Mouse (Mus musculus): ENCODE data around the gene Cox14. TPM values are rescaled to one million over a fixed set of nuclear protein-coding genes. Genes with fewer than 3 reads are reported as not detected.
A peak's percentile ranks its signal among the peaks of the same experiment; 100 is the strongest.
"Not testable (repeated sequence)": the region's sequence is repeated elsewhere in the genome, so short reads cannot be mapped to it uniquely, and the experiment has no call there.

Gene Cox14
- polyA plus RNA-seq, 1 experiment from 2014 or later: 164 TPM

DNA sequence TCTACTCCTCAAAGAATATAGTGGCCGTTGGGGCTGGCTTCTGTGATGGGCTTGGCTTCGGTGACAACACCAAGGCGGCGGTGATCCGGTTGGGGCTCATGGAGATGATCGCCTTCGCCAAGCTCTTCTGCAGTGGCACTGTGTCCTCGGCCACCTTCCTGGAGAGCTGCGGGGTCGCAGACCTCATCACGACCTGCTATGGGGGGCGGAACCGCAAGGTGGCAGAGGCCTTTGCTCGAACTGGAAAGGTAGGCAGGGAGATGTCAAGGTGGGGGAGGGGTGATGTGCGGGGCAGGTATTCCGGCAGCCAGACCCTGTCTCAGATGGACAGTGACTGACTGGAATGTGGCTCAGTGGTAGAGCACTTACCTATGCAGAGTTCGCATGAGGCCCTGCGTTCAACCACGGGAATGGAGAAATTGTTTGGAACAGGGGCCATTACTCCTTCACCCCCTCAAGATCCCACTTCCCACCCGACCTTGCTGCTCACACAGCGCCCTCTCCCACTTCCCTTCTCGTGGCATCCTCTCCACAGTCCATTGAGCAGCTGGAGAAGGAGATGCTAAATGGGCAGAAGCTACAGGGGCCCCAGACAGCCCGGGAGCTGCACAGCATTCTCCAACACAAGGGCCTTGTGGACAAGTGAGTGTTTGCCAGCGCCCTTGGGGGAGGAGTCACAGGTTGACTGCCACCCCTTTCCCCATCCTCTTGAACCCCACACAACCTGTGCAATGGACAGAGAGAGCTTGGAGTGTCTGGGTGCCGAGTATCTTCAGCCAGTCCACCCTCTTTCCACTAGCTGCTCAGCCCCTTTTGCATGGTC, 3.3 kb upstream of the Cox14 start:
- Histone ChIP-seq H3K9me3 (no peaks in the 10 kb centered on the region), H3K4me1 (peaks cover 50% of the 10 kb centered on the region), H3K27ac (0 out of 2 replicates have a peak overlapping the region, but pooled peaks have one; percentile 19), H3K4me3 (no peak overlapping the region), H3K27me3 (ENCODE audit: insufficient read depth, poor library complexity, severe bottlenecking) (0 out of 2 replicates have a peak, but pooled peaks cover 7% of the 10 kb centered on the region), H3K36me3 (peaks cover 39% of the 10 kb centered on the region)
- DNase-seq (ENCODE audit: low spot score): no peak
- 77% methylated on average over 25 of the region's 25 CpGs for WGBS

DNA sequence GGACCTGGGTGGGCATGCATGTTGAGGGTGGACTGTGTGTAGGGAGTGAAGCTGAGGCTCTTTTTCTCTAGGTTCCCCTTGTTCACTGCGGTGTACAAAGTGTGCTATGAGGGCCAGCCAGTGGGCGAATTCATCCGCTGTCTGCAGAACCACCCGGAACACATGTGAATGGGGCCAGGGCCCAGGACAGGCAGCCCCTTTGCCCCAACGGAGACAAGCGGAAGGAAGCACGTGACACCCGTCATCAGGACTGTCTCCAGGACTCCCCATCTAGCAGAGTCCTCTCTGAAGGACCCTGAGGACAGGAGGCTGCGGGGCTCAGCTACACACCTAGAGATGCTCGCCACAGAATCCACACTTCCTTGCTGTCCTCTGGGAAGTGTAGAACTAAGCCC, 2.3 kb upstream of the Cox14 start:
- no peaks in the 10 kb centered on the region for H3K9me3 ChIP-seq
- no peaks in the 10 kb centered on the region for H3K27me3 ChIP-seq (ENCODE audit: insufficient read depth, poor library complexity, severe bottlenecking)
- no peak for DNase-seq (ENCODE audit: low spot score)
- peak overlapping the region; percentile 97 for H3K27ac ChIP-seq
- H3K4me1 ChIP-seq: peaks cover 43% of the 10 kb centered on the region
- peak overlapping the region; percentile 91 for H3K4me3 ChIP-seq
- 47% methylated on average over 10 of the region's 10 CpGs for WGBS
- H3K36me3 ChIP-seq: peaks cover 41% of the 10 kb centered on the region

DNA sequence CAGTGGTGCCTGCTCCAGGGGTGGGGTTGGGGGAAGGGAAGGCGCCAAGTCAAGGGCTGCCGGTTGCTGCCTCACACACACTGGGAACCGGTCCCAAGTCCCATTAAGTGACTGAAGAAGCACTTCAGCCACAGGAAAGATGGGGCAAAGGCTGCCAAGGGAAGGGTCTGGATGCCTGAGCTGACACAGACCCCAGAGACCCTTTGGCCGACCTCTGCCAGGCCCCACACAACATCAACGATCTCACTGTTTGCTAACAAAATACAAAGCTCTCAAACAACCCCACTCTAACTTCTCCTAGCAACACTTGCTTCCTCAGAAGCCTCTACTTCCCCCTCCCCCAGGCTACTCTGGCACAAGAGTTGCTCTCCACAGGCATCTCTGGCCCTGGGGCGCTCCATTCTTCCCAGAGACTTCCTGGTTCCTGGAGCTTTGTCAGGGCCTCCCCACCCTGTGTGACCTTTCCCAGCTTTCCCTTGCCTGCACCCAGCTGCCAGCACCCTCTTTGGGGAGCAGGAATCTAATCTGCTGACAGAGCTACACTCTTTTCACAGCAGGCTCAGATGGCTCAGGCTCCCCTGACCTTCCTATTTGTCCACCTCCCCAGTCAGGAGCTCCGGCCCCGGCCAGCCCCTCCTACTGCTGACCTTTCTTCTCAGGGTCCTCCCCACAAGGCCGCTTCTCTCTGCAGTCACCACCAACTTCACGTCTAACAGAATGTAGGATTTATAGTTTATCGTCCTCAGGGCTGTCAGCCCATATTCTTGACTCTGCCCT, 1.7 kb upstream of the Cox14 start:
- 14% methylated on average over 11 of the region's 11 CpGs for WGBS
- DNase-seq (ENCODE audit: low spot score): no peak
- H3K4me3 ChIP-seq: peak overlapping the region; percentile 91
- H3K27me3 ChIP-seq (ENCODE audit: insufficient read depth, poor library complexity, severe bottlenecking): no peaks in the 10 kb centered on the region
- peaks cover 43% of the 10 kb centered on the region for H3K4me1 ChIP-seq
- peaks cover 41% of the 10 kb centered on the region for H3K36me3 ChIP-seq
- H3K27ac ChIP-seq: peak overlapping the region; percentile 97
- H3K9me3 ChIP-seq: no peaks in the 10 kb centered on the region

DNA sequence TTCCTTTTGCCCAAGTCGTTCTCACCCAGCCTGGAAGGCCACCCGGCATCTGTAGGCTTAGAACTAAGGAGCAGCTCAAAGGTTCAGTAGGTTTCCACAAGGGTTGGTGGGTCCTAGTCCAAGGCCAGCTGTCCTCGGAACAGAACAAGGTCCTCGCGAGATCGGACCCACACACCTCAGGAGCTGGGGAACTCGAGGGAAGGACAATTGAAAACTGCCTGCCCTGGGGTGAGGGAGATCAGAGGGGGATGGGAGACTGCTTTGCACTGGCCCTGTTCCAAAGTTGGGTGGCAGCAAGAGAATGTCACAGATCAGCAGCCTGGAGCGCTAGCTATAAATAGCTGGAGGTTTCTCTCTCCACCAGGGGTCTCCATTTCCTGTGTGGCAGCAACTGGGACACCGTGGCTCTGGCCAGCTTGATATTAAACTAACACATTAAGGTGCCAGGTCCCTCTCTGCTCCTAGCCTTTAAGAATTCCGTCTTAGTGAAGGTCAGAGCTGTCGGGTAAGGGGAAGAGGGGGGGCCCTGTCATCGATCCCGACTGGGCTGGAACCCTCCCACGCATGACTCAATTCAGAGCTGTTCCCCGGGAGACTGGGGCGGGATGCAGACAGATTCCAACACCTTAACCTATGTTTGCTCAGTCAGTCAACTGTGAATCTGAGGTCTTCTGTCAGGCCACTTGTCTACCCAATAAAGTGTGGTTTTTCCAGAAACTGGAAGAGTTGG, 961 bp upstream of the Cox14 start:
- Histone ChIP-seq H3K4me3 (peak overlapping the region; percentile 91), H3K27me3 (ENCODE audit: insufficient read depth, poor library complexity, severe bottlenecking) (no peaks in the 10 kb centered on the region), H3K27ac (peak overlapping the region; percentile 97), H3K4me1 (peaks cover 43% of the 10 kb centered on the region), H3K36me3 (peaks cover 43% of the 10 kb centered on the region), H3K9me3 (no peaks in the 10 kb centered on the region)
- peak; percentile 92 for DNase-seq (ENCODE audit: low spot score)
- WGBS: 7% methylated on average over 16 of the region's 16 CpGs

DNA sequence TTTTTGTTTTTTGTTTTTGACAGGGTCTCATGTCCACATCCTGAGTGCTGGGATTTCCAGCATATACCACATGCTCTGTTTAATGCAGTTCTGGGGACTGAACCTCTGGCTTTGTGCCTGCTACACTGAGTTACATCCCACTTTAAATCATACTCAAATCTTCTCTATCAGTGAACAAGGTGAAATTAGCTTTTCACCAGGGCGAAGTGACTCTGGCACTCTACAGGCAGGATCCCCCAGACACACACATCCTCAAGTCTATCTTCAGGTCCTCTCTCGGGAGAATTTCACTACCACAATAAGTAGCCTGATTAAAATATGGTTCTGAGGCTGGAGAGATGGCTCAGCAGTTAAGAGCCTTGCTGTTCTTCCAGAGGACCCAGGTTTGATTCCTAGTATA, 1.1 kb downstream of the Cox14 start:
- Histone ChIP-seq H3K9me3 (no peaks in the 10 kb centered on the region), H3K4me1 (peaks cover 43% of the 10 kb centered on the region), H3K27ac (peak overlapping the region; percentile 97; the same call in 1 of the 2 replicates), H3K4me3 (peak overlapping the region; percentile 91), H3K27me3 (ENCODE audit: insufficient read depth, poor library complexity, severe bottlenecking) (no peaks in the 10 kb centered on the region), H3K36me3 (peaks cover 32% of the 10 kb centered on the region)
- DNase-seq (ENCODE audit: low spot score): no peak
- WGBS: 64% methylated on average over 2 of the region's 2 CpGs

DNA sequence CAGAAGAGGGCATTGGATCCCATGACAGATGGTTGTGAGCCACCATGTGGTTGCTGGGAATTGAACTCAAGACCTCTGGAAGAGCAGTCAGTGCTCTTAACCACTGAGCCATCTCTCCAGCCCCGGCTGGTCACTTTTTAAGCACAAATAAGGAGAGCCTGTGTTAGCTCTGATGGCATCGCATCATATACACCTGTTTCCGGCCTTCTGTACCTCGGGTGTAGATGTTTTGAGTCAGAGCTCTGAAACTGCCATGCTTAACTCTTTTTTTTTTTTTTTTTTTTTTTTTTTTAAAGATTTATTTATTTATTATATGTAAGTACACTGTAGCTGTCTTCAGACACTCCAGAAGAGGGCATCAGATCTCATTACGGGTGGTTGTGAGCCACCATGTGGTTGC, 1.6 kb downstream of the Cox14 start:
- Histone ChIP-seq H3K36me3 (peaks cover 37% of the 10 kb centered on the region), H3K4me1 (peaks cover 39% of the 10 kb centered on the region)
- DNase-seq (ENCODE audit: low spot score); H3K27ac ChIP-seq; H3K9me3 ChIP-seq; H3K27me3 ChIP-seq (ENCODE audit: insufficient read depth, poor library complexity, severe bottlenecking); H3K4me3 ChIP-seq: not testable (repeated sequence)
- WGBS: 94% methylated on average over 5 of the region's 5 CpGs

DNA sequence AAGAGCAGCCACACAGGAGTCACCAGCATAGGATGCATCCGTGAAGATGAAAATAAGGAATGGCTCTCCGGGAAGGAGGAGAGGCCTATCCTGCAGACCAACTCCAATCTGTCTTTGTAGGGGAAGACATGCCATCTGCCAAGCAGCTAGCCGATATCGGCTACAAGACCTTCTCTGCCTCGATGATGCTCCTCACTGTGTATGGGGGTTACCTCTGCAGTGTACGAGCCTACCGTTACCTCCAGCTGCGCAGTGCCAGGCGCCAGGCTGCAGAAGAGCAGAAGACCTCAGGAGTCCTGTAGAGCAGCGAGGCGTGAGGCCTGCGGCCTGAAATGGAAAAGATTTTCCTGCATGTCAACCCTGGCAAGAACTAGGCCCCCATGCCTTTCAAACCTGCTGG, 2.1 kb downstream of the Cox14 start:
- H3K27me3 ChIP-seq (ENCODE audit: insufficient read depth, poor library complexity, severe bottlenecking): no peaks in the 10 kb centered on the region
- H3K36me3 ChIP-seq: peaks cover 36% of the 10 kb centered on the region
- peaks cover 34% of the 10 kb centered on the region for H3K4me1 ChIP-seq
- H3K4me3 ChIP-seq: no peak overlapping the region
- 97% methylated on average over 12 of the region's 12 CpGs for WGBS
- H3K27ac ChIP-seq: no peak overlapping the region
- H3K9me3 ChIP-seq: no peaks in the 10 kb centered on the region
- DNase-seq (ENCODE audit: low spot score): no peak

DNA sequence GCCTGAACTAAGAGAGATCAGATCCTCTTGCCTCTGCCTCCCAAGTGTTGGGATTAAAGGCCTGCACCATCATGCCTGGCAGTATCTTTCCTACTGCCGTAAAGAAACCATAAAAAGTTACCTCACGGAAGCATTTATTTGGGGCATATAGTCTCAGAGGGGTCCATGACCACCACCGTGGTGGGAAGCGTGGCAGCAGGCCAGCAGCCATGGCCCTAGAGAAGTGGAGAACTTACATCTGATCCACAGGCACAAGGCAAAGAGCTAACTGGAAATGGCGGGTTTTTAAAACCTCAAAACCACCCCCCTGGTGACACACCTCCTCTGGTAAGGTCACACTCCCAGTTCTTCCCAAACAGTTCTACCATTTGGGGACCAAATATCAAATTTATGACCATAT, 2.8 kb downstream of the Cox14 start:
- H3K9me3 ChIP-seq: no peaks in the 10 kb centered on the region
- 94% methylated on average over 5 of the region's 5 CpGs for WGBS
- H3K4me3 ChIP-seq: no peak overlapping the region
- H3K36me3 ChIP-seq: peaks cover 42% of the 10 kb centered on the region
- no peak for DNase-seq (ENCODE audit: low spot score)
- H3K27me3 ChIP-seq (ENCODE audit: insufficient read depth, poor library complexity, severe bottlenecking): no peaks in the 10 kb centered on the region
- H3K4me1 ChIP-seq: peaks cover 28% of the 10 kb centered on the region
- no peak overlapping the region for H3K27ac ChIP-seq

DNA sequence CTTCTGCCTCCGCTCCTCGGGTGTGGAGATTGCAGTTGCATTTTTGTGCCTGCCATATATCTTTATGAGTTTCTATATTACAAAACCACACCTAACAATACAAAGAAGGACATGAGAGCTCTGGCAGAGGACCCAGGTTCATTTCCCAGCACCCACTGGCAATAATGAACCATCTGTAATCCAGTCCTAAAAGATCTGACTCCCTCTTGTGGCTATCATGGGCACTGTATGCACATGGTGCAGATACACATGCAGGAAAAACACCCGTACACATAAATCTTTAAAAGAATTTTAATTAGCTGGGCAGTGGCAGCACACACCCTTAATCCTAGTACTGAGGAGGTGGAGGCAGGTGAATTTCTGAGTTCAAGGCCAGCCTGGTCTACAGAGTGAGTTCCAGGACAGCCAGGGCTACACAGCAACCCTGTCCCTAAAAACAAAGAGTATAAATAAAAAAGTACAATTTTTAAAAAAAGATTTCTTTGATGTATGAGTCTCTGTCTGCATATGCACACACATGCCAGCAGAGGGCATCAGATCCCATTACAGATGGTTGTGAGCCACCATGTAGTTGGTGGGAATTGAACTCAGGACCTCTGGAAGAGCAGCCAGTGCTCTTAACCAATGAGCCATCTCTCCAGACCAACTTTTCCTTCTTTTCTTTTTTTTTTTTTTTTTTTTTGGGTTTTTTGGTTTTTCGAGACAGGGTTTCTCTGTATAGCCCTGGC, 3.8 kb downstream of the Cox14 start:
- peaks cover 18% of the 10 kb centered on the region for H3K4me1 ChIP-seq
- H3K27ac ChIP-seq: no peak overlapping the region
- H3K36me3 ChIP-seq: peaks cover 45% of the 10 kb centered on the region
- 95% methylated on average over 4 of the region's 4 CpGs for WGBS
- H3K4me3 ChIP-seq: no peak overlapping the region
- no peak for DNase-seq (ENCODE audit: low spot score)
- no peaks in the 10 kb centered on the region for H3K9me3 ChIP-seq
- no peaks in the 10 kb centered on the region for H3K27me3 ChIP-seq (ENCODE audit: insufficient read depth, poor library complexity, severe bottlenecking)

DNA sequence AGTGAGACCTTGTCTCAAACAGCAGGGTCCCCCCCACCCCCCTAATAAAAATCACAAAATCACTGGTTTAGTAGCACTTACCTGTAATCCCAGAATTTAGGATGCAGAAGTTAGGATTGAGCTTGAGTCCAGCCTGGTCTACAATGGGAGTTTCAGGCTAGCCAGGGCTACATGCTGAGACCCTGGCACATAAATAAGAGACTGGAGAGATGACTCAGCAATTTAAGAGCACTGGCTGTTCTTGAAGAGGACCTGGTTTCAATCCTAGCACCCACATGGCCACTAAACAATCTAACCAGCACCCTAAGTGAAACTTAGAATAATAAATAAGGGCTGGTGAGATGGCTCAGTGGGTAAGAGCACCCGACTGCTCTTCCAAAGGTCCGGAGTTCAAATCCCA, 5.7 kb downstream of the Cox14 start:
- WGBS: 97% methylated on average over 2 of the region's 2 CpGs

DNA sequence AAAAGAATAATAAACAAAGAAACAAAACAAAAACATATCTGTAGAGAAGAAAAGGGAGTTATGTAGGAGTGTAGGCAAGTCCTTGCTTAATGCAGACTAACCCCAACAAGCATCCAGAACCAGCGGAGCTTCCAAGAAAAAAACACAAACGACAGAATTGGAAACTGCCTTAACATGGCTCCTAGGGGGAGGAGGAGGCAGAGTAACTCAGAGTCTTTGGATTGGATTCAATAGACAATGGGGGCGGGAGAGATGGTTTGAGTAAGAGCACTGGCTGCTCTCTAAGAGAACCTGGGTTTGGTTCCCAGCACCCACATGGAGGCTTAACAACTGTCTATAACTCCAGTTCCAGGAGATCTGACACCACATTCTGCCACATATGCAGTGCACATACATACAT, 6.3 kb downstream of the Cox14 start:
- 93% methylated on average over 3 of the region's 3 CpGs for WGBS
- no peaks in the 10 kb centered on the region for H3K27me3 ChIP-seq (ENCODE audit: insufficient read depth, poor library complexity, severe bottlenecking)
- no peak overlapping the region for H3K27ac ChIP-seq
- DNase-seq (ENCODE audit: low spot score): no peak
- H3K4me1 ChIP-seq: peaks cover under 1% of the 10 kb centered on the region
- no peaks in the 10 kb centered on the region for H3K9me3 ChIP-seq
- H3K4me3 ChIP-seq: no peak overlapping the region
- peaks cover 64% of the 10 kb centered on the region for H3K36me3 ChIP-seq

More for the DNA sequence above, 5.7 kb downstream of the Cox14 start:
- Histone ChIP-seq H3K27ac (no peak overlapping the region), H3K36me3 (peaks cover 59% of the 10 kb centered on the region), H3K4me3 (no peak overlapping the region), H3K9me3 (no peaks in the 10 kb centered on the region), H3K4me1 (peaks cover 4% of the 10 kb centered on the region), H3K27me3 (ENCODE audit: insufficient read depth, poor library complexity, severe bottlenecking) (no peaks in the 10 kb centered on the region)
- no peak for DNase-seq (ENCODE audit: low spot score)

DNA sequence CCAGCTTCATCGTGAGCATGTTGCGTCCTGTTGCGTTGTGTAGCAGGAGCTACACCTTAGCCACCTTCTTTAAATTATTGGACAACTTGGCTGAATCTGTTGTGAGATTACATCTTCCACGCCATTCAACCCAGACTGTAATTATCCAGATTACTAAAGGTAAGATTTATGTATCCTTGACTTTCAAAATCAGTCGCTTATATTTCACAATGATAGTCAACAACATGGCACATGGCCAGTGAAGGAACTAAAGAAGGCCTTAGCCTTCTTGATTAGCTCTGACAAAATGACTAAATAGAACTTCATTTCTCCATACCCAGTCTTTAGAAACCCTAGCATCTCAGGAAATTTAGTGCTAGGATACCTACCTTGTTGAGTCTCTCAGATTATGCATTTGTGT, 7.8 kb downstream of the Cox14 start:
- 97% methylated on average over 5 of the region's 5 CpGs for WGBS
- no peak for DNase-seq (ENCODE audit: low spot score)
- no peak overlapping the region for H3K27ac ChIP-seq
- no peaks in the 10 kb centered on the region for H3K27me3 ChIP-seq (ENCODE audit: insufficient read depth, poor library complexity, severe bottlenecking)
- no peaks in the 10 kb centered on the region for H3K9me3 ChIP-seq
- no peaks in the 10 kb centered on the region for H3K4me1 ChIP-seq
- H3K36me3 ChIP-seq: peaks cover 69% of the 10 kb centered on the region
- H3K4me3 ChIP-seq: no peak overlapping the region
